11 mouse cellular contexts compared by ENCODE assay signal in the genomic region with DNA sequence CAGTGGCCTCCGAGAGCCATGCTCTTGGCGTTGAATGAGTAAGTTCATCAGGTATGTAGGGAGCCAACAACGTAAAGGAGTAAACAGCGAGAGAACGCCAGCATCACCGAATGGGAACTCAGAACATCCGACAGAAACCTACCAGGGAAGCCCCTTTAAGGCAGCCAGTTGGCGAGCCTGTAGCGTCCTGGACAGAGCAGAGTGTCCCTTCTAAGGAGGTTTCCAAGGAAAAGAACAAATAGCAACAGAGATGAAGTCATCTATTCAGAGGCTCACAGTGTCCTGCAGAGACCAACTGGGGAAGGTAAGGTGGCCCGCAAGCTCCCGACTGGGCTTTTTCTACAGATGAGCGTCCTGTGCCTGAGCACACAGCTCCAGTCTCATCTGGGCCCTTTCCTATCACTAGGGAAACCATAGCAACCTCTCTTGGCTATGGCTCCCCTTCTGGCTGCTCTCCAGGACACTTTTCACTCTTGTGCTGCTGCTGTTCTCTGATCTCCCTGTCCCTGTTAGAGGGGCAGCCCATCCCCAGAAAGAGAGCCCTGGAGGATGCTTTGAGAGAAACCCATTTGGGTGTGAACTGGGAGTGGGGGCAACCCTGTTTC. TPM values are rescaled to one million over a fixed set of nuclear protein-coding genes. Genes with fewer than 3 reads are reported as not detected.
DNase-seq lines count a peak whose midpoint lies in the region; ATAC-seq and TF ChIP-seq lines count a peak whose summit lies in the region.
"Had no signal": no experiment of that assay in that cellular context is flagged by ENCODE, and none has a peak within 500 bp of the region (broad histone marks: within the 10 kb centered on the region; RNA-seq: fewer than 3 reads in every experiment).

No protein-coding gene starts in this region.

- no peaks in the 10 kb centered on the region for H3K27me3 ChIP-seq in forebrain, embryonic 13.5 days
- no peaks in the 10 kb centered on the region for H3K27me3 ChIP-seq in forebrain, embryonic 10.5 days (ENCODE audit: poor library complexity, severe bottlenecking)
- no peaks in the 10 kb centered on the region for H3K27me3 ChIP-seq in lung, postnatal 0 days (replicated peaks; ENCODE audit: insufficient read depth, low read length)
- no peaks in the 10 kb centered on the region for H3K27me3 ChIP-seq in heart, postnatal 0 days (ENCODE audit: control insufficient read depth, insufficient read depth, low read length)
- H3K27me3 ChIP-seq in midbrain, embryonic 15.5 days (replicated peaks): no peaks in the 10 kb centered on the region

- no peak overlapping the region for H3K4me3 ChIP-seq in forebrain, embryonic 13.5 days
- H3K4me3 ChIP-seq in forebrain, embryonic 10.5 days: no peak overlapping the region
- H3K4me3 ChIP-seq in lung, postnatal 0 days (ENCODE audit: low read depth, low read length): no peak overlapping the region
- no peak overlapping the region for H3K4me3 ChIP-seq in heart, postnatal 0 days (ENCODE audit: low read depth, low read length)
- no peak overlapping the region for H3K4me3 ChIP-seq in midbrain, embryonic 15.5 days

- H3K36me3 ChIP-seq in forebrain, embryonic 13.5 days (ENCODE audit: poor library complexity, severe bottlenecking): peaks cover 69% of the 10 kb centered on the region
- peaks cover 91% of the 10 kb centered on the region for H3K36me3 ChIP-seq in forebrain, embryonic 10.5 days (replicated peaks)
- peaks cover 14% of the 10 kb centered on the region; the same call in 1 of the 2 replicates for H3K36me3 ChIP-seq in lung, postnatal 0 days (ENCODE audit: insufficient read depth, low read length)
- peaks cover 34% of the 10 kb centered on the region for H3K36me3 ChIP-seq in heart, postnatal 0 days (replicated peaks; ENCODE audit: control insufficient read depth, insufficient read depth, low read length)
- peaks cover 30% of the 10 kb centered on the region for H3K36me3 ChIP-seq in midbrain, embryonic 15.5 days (replicated peaks)

- TF ChIP-seq EP300 in lung, postnatal 0 days (IDR thresholded peaks at IDR 0.05): no peak
- no peak for TF ChIP-seq EP300 in heart, postnatal 0 days (IDR thresholded peaks at IDR 0.05; ENCODE audit: low read depth)

- ATAC-seq in forebrain, embryonic 13.5 days: peak; percentile 73
- peak; percentile 32; the same call in 1 of the 2 replicates for ATAC-seq in lung, postnatal 0 days
- ATAC-seq in heart, postnatal 0 days (ENCODE audit: insufficient read depth, low read depth): peak; percentile 82
- peak; percentile 71 for ATAC-seq in midbrain, embryonic 15.5 days (replicated peaks)
- ATAC-seq: intestine, embryonic 16.5 days had no signal

- H3K9ac ChIP-seq in forebrain, embryonic 13.5 days: peak overlapping the region; percentile 16; the same call in 1 of the 2 replicates
- no peak overlapping the region for H3K9ac ChIP-seq in lung, postnatal 0 days (replicated peaks; ENCODE audit: low read depth)
- H3K9ac ChIP-seq in heart, postnatal 0 days (replicated peaks; ENCODE audit: low read depth, low read length): no peak overlapping the region
- H3K9ac ChIP-seq in midbrain, embryonic 15.5 days: no peak overlapping the region
- H3K9ac ChIP-seq: liver, embryonic 14.5 days had no signal

- H3K4me2 ChIP-seq in forebrain, embryonic 13.5 days: 0 out of 2 replicates have a peak overlapping the region, but pooled peaks have one; percentile 7
- H3K4me2 ChIP-seq in lung, postnatal 0 days (replicated peaks; ENCODE audit: low read depth, low read length): no peak overlapping the region
- no peak overlapping the region for H3K4me2 ChIP-seq in heart, postnatal 0 days (ENCODE audit: low read depth, low read length)
- no peak overlapping the region for H3K4me2 ChIP-seq in midbrain, embryonic 15.5 days

- TF ChIP-seq CTCF in lung, postnatal 0 days (IDR thresholded peaks at IDR 0.05): no peak
- no peak; the same call in 1 of the 2 replicates for TF ChIP-seq CTCF in heart, postnatal 0 days (IDR thresholded peaks at IDR 0.05; ENCODE audit: low read depth)

- peaks cover 8% of the 10 kb centered on the region; the same call in 1 of the 2 replicates for H3K4me1 ChIP-seq in forebrain, embryonic 13.5 days
- no peaks in the 10 kb centered on the region for H3K4me1 ChIP-seq in forebrain, embryonic 10.5 days
- no peaks in the 10 kb centered on the region for H3K4me1 ChIP-seq in lung, postnatal 0 days (ENCODE audit: insufficient read depth, low read depth, low read length)
- 0 out of 2 replicates have a peak, but pooled peaks cover 3% of the 10 kb centered on the region for H3K4me1 ChIP-seq in heart, postnatal 0 days (ENCODE audit: control insufficient read depth, insufficient read depth)
- no peaks in the 10 kb centered on the region for H3K4me1 ChIP-seq in midbrain, embryonic 15.5 days

- DNase-seq in forebrain, embryonic 10.5 days (ENCODE audit: extremely low spot score, low spot score): no peak
- DNase-seq in lung, postnatal 0 days (ENCODE audit: low spot score): no peak
- no peak for DNase-seq in lung, postnatal 14 days
- peak; percentile 55 for DNase-seq in heart, postnatal 0 days (ENCODE audit: low spot score)
- no peak for DNase-seq in c-Kit-positive CD71-positive TER-119-positive erythroid progenitor cells, embryonic 14.5 days (ENCODE audit: low spot score)
- no peak for DNase-seq in kidney, postnatal 36 days
- DNase-seq: right cerebral cortex, postnatal 14 days had no signal

- H3K9me3 ChIP-seq in forebrain, embryonic 13.5 days (replicated peaks): no peaks in the 10 kb centered on the region
- no peaks in the 10 kb centered on the region for H3K9me3 ChIP-seq in forebrain, embryonic 10.5 days
- no peaks in the 10 kb centered on the region for H3K9me3 ChIP-seq in lung, postnatal 0 days (ENCODE audit: low read length)
- H3K9me3 ChIP-seq in heart, postnatal 0 days (replicated peaks; ENCODE audit: control insufficient read depth, low read length): no peaks in the 10 kb centered on the region
- no peaks in the 10 kb centered on the region for H3K9me3 ChIP-seq in midbrain, embryonic 15.5 days

- H3K27ac ChIP-seq in forebrain, embryonic 13.5 days: peak overlapping the region; percentile 12
- no peak overlapping the region for H3K27ac ChIP-seq in forebrain, embryonic 10.5 days
- H3K27ac ChIP-seq in lung, postnatal 0 days (ENCODE audit: low read length): no peak overlapping the region
- no peak overlapping the region for H3K27ac ChIP-seq in heart, postnatal 0 days (ENCODE audit: low read depth)
- H3K27ac ChIP-seq in midbrain, embryonic 15.5 days: no peak overlapping the region
- H3K27ac ChIP-seq: liver, embryonic 14.5 days had no signal

- 69% methylated on average over 12 of the region's 12 CpGs for WGBS in forebrain, embryonic 13.5 days
- WGBS in forebrain, embryonic 10.5 days: 78% methylated on average over 12 of the region's 12 CpGs
- WGBS in lung, postnatal 0 days: 91% methylated on average over 12 of the region's 12 CpGs
- WGBS in heart, postnatal 0 days: 72% methylated on average over 12 of the region's 12 CpGs
- WGBS in midbrain, embryonic 15.5 days: 40% methylated on average over 12 of the region's 12 CpGs

RNA-seq across cellular contexts. Expression of a gene that starts 29.1 kb away (rescaled TPM):
- 28.8 and 33.2 TPM in 2 replicates for polyA plus RNA-seq in forebrain, embryonic 13.5 days (2015; fragmentation: Nextera tagmentation; extraction: Ambion mirVana)
- polyA plus RNA-seq in forebrain, embryonic 10.5 days (2016; fragmentation: Nextera tagmentation; extraction: Ambion mirVana): 33.8 and 35.4 TPM in 2 replicates
- polyA plus RNA-seq in lung, postnatal 0 days (2015; fragmentation: Nextera tagmentation; extraction: Ambion mirVana): 26.7 and 28.6 TPM in 2 replicates
- total RNA-seq in heart, postnatal 0 days (2014; rRNA removed; ENCODE audit: low replicate concordance): 18.4 and 27.7 TPM in 2 replicates
- polyA plus RNA-seq in heart, postnatal 0 days (2015; fragmentation: Nextera tagmentation; extraction: Ambion mirVana): 19.9 and 20.4 TPM in 2 replicates
- 32.3 and 33.0 TPM in 2 replicates for polyA plus RNA-seq in midbrain, embryonic 15.5 days (2015; fragmentation: Nextera tagmentation; extraction: Ambion mirVana)

RNA-seq across cellular contexts. Expression of a gene that starts 34.4 kb away (rescaled TPM):
- polyA plus RNA-seq in forebrain, embryonic 13.5 days (2015; fragmentation: Nextera tagmentation; extraction: Ambion mirVana): 0.23 and 0.31 TPM in 2 replicates
- polyA plus RNA-seq in forebrain, embryonic 10.5 days (2016; fragmentation: Nextera tagmentation; extraction: Ambion mirVana): 0.12 and 0.26 TPM in 2 replicates
- polyA plus RNA-seq in lung, postnatal 0 days (2015; fragmentation: Nextera tagmentation; extraction: Ambion mirVana): 0.53 and 0.77 TPM in 2 replicates
- not detected in 2 replicates for total RNA-seq in heart, postnatal 0 days (2014; rRNA removed; ENCODE audit: low replicate concordance)
- 0.21 and 0.22 TPM in 2 replicates for polyA plus RNA-seq in heart, postnatal 0 days (2015; fragmentation: Nextera tagmentation; extraction: Ambion mirVana)
- 0.41 and 0.43 TPM in 2 replicates for polyA plus RNA-seq in midbrain, embryonic 15.5 days (2015; fragmentation: Nextera tagmentation; extraction: Ambion mirVana)

Comparison
In these comparisons a context has a peak if more than half of its experiments do, and no peak if none do; other contexts are left out.
1. ATAC-seq: peak in every context shown above with its lines; median percentile 82 in heart, postnatal 0 days; 73 in forebrain, embryonic 13.5 days; 71 in midbrain, embryonic 15.5 days; 32 in lung, postnatal 0 days.